Mouse (Mus musculus) myocyte (in vitro differentiated cells): ENCODE data around the gene Gbx1. TPM values are rescaled to one million over a fixed set of nuclear protein-coding genes. Genes with fewer than 3 reads are reported as not detected.

Experiments
- H3K27me3 ChIP-seq: one replicate; pipeline ENCODE4 v1.6.1; 2011; ENCODE audit not compliant: control insufficient read depth, insufficient read depth, insufficient read length
- H3K36me3 ChIP-seq: one replicate; pipeline ENCODE4 v1.6.1; 2011; ENCODE audit not compliant: control insufficient read depth, insufficient read depth
- H3K4me2 ChIP-seq: one replicate; pipeline ENCODE4 v1.6.1; 2011; ENCODE audit warnings: low read depth, control low read depth
- H3K4me3 ChIP-seq: one replicate; pipeline ENCODE4 v1.5.1; 2011; ENCODE audit warnings: mild to moderate bottlenecking, control low read depth, moderate library complexity
- H3K79me2 ChIP-seq: one replicate; pipeline ENCODE4 v1.6.1; 2011; ENCODE audit not compliant: control insufficient read depth, insufficient read depth
- H3ac ChIP-seq: one replicate; pipeline ENCODE4 v1.6.1; 2011; ENCODE audit not compliant: control insufficient read depth, insufficient read length
- CEBPB ChIP-seq: IDR thresholded peaks from 2 replicates; pipeline ENCODE4 v1.6.1; 2011; ENCODE audit warnings: mild to moderate bottlenecking, moderate library complexity; ENCODE audit not compliant: poor library complexity, insufficient read depth, severe bottlenecking
- E2F4 ChIP-seq: IDR thresholded peaks from one replicate; pipeline ENCODE4 v1.6.1; 2011; ENCODE audit warnings: mild to moderate bottlenecking, control low read depth, moderate library complexity; ENCODE audit not compliant: insufficient read depth
- MAX ChIP-seq: IDR thresholded peaks from one replicate; pipeline ENCODE4 v1.6.1; 2011; ENCODE audit warnings: low read depth, mild to moderate bottlenecking, control low read depth
- MYOD1 ChIP-seq, 3 experiments: IDR thresholded peaks; one replicate each; pipeline ENCODE4 v1.6.1; 2011; ENCODE audit warnings: control low read depth in 2 of 3, low read depth in 2 of 3, mild to moderate bottlenecking in 2 of 3, moderate library complexity in 1 of 3; ENCODE audit not compliant: insufficient read length in 2 of 3, control insufficient read depth in 1 of 3
- MYOG ChIP-seq, 3 experiments: IDR thresholded peaks; one replicate each; pipeline ENCODE4 v1.6.1; 2011; ENCODE audit warnings: control low read depth in 2 of 3, low read depth in 2 of 3, mild to moderate bottlenecking in 2 of 3; ENCODE audit not compliant: insufficient read length in 2 of 3, control insufficient read depth in 1 of 3, insufficient read depth in 1 of 3
- POLR2A ChIP-seq: IDR thresholded peaks from one replicate; pipeline ENCODE4 v1.6.1; 2011; ENCODE audit warnings: low read depth, mild to moderate bottlenecking, control low read depth, moderate library complexity; ENCODE audit not compliant: insufficient read length
- POLR2AphosphoS2 ChIP-seq: IDR thresholded peaks from one replicate; pipeline ENCODE4 v1.6.1; 2011; ENCODE audit warnings: low read depth, control low read depth; ENCODE audit not compliant: insufficient read length
- REST ChIP-seq: IDR thresholded peaks from one replicate; pipeline ENCODE4 v1.6.1; 2011; ENCODE audit warnings: mild to moderate bottlenecking, control low read depth, moderate library complexity; ENCODE audit not compliant: insufficient read depth, insufficient read length
- SRF ChIP-seq: IDR thresholded peaks from one replicate; pipeline ENCODE4 v1.6.1; 2011; ENCODE audit warnings: low read depth; ENCODE audit not compliant: control insufficient read depth, insufficient read length
- TCF12 ChIP-seq: IDR thresholded peaks from one replicate; pipeline ENCODE4 v1.6.1; 2011; ENCODE audit warnings: mild to moderate bottlenecking, control low read depth; ENCODE audit not compliant: poor library complexity, insufficient read depth, severe bottlenecking
- TCF3 ChIP-seq: IDR thresholded peaks from one replicate; pipeline ENCODE4 v1.6.1; 2011; ENCODE audit warnings: low read depth, control low read depth; ENCODE audit not compliant: insufficient read length
- USF1 ChIP-seq: IDR thresholded peaks from one replicate; pipeline ENCODE4 v1.6.1; 2011; ENCODE audit warnings: low read depth, mild to moderate bottlenecking, control low read depth, moderate library complexity
- polyA plus RNA-seq: library from polyadenylated mRNA; unstranded; fragments of >200 nt; fragmentation: generic; extraction: Trizol; gene quantifications from one replicate; pipeline ENCODE4 v1.2.1, GENCODE M21; 2012; ENCODE audit warnings: missing spikeins

Gbx1 gene
- polyA plus RNA-seq, 1 experiment: 2.5 TPM

- H3K4me2 ChIP-seq: no peak overlapping the region
- H3K27me3 ChIP-seq: peaks cover 65% of the 10 kb centered on the region
- no peaks in the 10 kb centered on the region for H3K36me3 ChIP-seq
- H3ac ChIP-seq: no peak overlapping the region
- H3K79me2 ChIP-seq: no peaks in the 10 kb centered on the region
- TF ChIP-seq MYOD1 (IDR thresholded peaks at IDR 0.05; ENCODE audit: control insufficient read depth in 1 of 3, insufficient read length in 2 of 3, low read depth in 2 of 3) (no peak), CEBPB (no peak), SRF (no peak), TCF3 (no peak), MYOG (IDR thresholded peaks at IDR 0.05; ENCODE audit: control insufficient read depth in 1 of 3, insufficient read depth in 1 of 3, insufficient read length in 2 of 3, low read depth in 2 of 3) (no peak), TCF12 (no peak), REST (no peak)
- no peak overlapping the region for H3K4me3 ChIP-seq
Measured at GRCm38 (mm10) chr5:24553621-24554244, 26.7 kb upstream of the Gbx1 start.

- TF ChIP-seq E2F4 (no peak), TCF3 (no peak), MAX (no peak), REST (no peak), MYOD1 (IDR thresholded peaks at IDR 0.05; ENCODE audit: control insufficient read depth in 1 of 3, insufficient read length in 2 of 3, low read depth in 2 of 3) (no peak), USF1 (no peak), POLR2AphosphoS2 (no peak), TCF12 (no peak), MYOG (IDR thresholded peaks at IDR 0.05; ENCODE audit: control insufficient read depth in 1 of 3, insufficient read depth in 1 of 3, insufficient read length in 2 of 3, low read depth in 2 of 3) (no peak), SRF (no peak), CEBPB (no peak)
- peaks cover 70% of the 10 kb centered on the region for H3K27me3 ChIP-seq
- no peaks in the 10 kb centered on the region for H3K79me2 ChIP-seq
- H3K4me3 ChIP-seq: no peak overlapping the region
- no peak overlapping the region for H3K4me2 ChIP-seq
- no peak overlapping the region for H3ac ChIP-seq
- H3K36me3 ChIP-seq: no peaks in the 10 kb centered on the region
Measured at GRCm38 (mm10) chr5:24551317-24551688, 24.3 kb upstream of the Gbx1 start.

GRCm38 (mm10) chr5:24550598-24551316, 23.8 kb upstream of the Gbx1 start:
- H3K4me3 ChIP-seq: no peak overlapping the region
- TF ChIP-seq POLR2AphosphoS2 (no peak), POLR2A (no peak), SRF (no peak), TCF3 (no peak), TCF12 (no peak)
- H3K27me3 ChIP-seq: peaks cover 70% of the 10 kb centered on the region
- H3K79me2 ChIP-seq: no peaks in the 10 kb centered on the region
- H3ac ChIP-seq: no peak overlapping the region
- no peaks in the 10 kb centered on the region for H3K36me3 ChIP-seq
- H3K4me2 ChIP-seq: no peak overlapping the region

GRCm38 (mm10) chr5:24542643-24543042, 15.6 kb upstream of the Gbx1 start:
- H3K79me2 ChIP-seq: no peaks in the 10 kb centered on the region
- no peak overlapping the region for H3ac ChIP-seq
- no peak overlapping the region for H3K4me2 ChIP-seq
- TF ChIP-seq REST (no peak), POLR2AphosphoS2 (no peak), MYOD1 (IDR thresholded peaks at IDR 0.05; ENCODE audit: control insufficient read depth in 1 of 3, insufficient read length in 2 of 3, low read depth in 2 of 3) (no peak), TCF12 (no peak), E2F4 (no peak), USF1 (no peak), POLR2A (no peak), MAX (no peak), CEBPB (no peak), MYOG (IDR thresholded peaks at IDR 0.05; ENCODE audit: control insufficient read depth in 1 of 3, insufficient read depth in 1 of 3, insufficient read length in 2 of 3, low read depth in 2 of 3) (no peak), TCF3 (no peak), SRF (no peak)
- no peak overlapping the region for H3K4me3 ChIP-seq
- H3K36me3 ChIP-seq: no peaks in the 10 kb centered on the region
- peaks cover 25% of the 10 kb centered on the region for H3K27me3 ChIP-seq

GRCm38 (mm10) chr5:24541144-24541569, 14.2 kb upstream of the Gbx1 start:
- H3K4me3 ChIP-seq: no peak overlapping the region

More at GRCm38 (mm10) chr5:24541144-24541569, 14.2 kb upstream of the Gbx1 start:
- Histone ChIP-seq H3K36me3 (no peaks in the 10 kb centered on the region), H3K4me2 (no peak overlapping the region), H3ac (no peak overlapping the region), H3K79me2 (no peaks in the 10 kb centered on the region), H3K27me3 (peaks cover 38% of the 10 kb centered on the region)
- no peak for TF ChIP-seq USF1
- no peak for TF ChIP-seq MAX
- no peak for TF ChIP-seq POLR2AphosphoS2
- no peak for TF ChIP-seq POLR2A
- TF ChIP-seq E2F4: no peak
- TF ChIP-seq REST: no peak
- no peak for TF ChIP-seq MYOD1 (IDR thresholded peaks at IDR 0.05; ENCODE audit: control insufficient read depth in 1 of 3, insufficient read length in 2 of 3, low read depth in 2 of 3)
- TF ChIP-seq TCF12: no peak
- TF ChIP-seq SRF: no peak
- TF ChIP-seq TCF3: no peak
- TF ChIP-seq CEBPB: no peak
